Mouse (Mus musculus): ENCODE data around the gene Ccdc50. TPM values are rescaled to one million over a fixed set of nuclear protein-coding genes. Genes with fewer than 3 reads are reported as not detected.

Gene Ccdc50
- polyA plus RNA-seq, 1 experiment from 2014 or later: 12.3 TPM

DNA sequence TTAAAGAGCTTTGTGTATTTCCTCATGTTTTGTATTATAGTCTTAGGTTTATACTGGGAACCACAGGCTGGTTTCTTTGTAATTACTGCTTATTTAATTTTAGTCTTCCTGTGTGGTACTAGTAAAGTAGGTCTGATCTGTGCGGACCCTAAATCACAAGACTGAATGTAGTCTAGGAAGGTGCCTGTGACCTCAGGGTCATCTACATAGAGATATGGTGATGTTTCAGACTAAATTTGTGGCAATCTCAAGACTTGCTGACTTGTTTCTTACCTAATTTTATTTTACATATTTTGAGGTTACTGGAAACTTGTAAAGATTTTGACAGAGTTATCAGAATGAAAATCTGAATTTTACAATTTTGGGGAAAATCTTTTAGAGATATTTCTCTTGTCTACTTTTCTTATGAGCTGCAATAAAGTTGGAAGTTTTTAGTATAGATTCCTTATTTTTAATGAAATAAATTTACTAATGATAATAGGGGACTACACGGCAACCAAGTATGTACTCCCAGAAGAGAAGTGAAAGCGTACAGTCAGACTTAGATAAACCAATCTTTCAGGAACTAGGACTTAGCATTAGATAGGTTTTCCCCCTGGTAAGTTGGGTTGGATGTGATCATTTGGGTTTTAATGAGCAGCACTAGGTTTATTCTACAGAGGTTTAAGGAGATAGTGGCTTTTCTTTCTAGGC lies 10.5 kb downstream of the Ccdc50 start:
- H3K9ac ChIP-seq: no peak overlapping the region
- no peak overlapping the region for H3K4me3 ChIP-seq (replicated peaks)
- no peak overlapping the region for H3K27ac ChIP-seq (replicated peaks)
- no peaks in the 10 kb centered on the region for H3K27me3 ChIP-seq
- WGBS (ENCODE audit: insufficient replicate concordance): 59% methylated on average over 3 of the region's 3 CpGs
- no peaks in the 10 kb centered on the region for H3K9me3 ChIP-seq (replicated peaks)
- H3K4me2 ChIP-seq: no peak overlapping the region
- H3K4me1 ChIP-seq (replicated peaks): no peaks in the 10 kb centered on the region
- ATAC-seq (ENCODE audit: insufficient read depth): no peak
- no peaks in the 10 kb centered on the region for H3K36me3 ChIP-seq (replicated peaks)

DNA sequence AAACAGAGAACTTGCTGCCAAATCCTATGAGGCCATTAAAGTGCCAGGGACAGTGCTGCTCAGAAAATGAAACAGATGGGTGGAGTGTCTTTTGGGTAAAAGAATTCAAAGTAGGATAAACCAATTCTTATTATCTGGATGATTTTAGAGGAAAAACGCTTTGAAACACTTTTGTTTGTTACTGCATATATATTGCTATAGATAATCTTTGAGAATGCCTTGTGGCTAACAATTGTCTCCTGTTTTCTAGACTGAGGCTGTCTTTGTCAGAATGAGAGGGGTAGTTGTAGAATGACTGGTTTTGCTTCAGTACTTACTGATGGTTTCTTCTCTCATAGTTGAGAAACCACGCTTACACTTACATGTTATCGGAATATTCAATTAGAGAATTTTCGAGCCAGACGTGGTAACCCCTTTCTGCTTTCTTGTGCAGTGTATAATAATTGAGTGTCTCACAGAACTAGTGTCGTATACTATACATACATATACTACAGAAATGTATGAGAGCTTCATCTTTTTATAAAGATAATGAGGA lies 11.1 kb downstream of the Ccdc50 start:
- H3K4me3 ChIP-seq (replicated peaks): no peak overlapping the region
- H3K4me2 ChIP-seq: no peak overlapping the region
- H3K27me3 ChIP-seq: no peaks in the 10 kb centered on the region
- WGBS (ENCODE audit: insufficient replicate concordance): 74% methylated on average over 6 of the region's 6 CpGs
- no peak overlapping the region for H3K27ac ChIP-seq (replicated peaks)
- no peak for ATAC-seq (ENCODE audit: insufficient read depth)
- H3K36me3 ChIP-seq (replicated peaks): no peaks in the 10 kb centered on the region
- no peak overlapping the region for H3K9ac ChIP-seq
- H3K9me3 ChIP-seq (replicated peaks): no peaks in the 10 kb centered on the region
- H3K4me1 ChIP-seq (replicated peaks): no peaks in the 10 kb centered on the region

DNA sequence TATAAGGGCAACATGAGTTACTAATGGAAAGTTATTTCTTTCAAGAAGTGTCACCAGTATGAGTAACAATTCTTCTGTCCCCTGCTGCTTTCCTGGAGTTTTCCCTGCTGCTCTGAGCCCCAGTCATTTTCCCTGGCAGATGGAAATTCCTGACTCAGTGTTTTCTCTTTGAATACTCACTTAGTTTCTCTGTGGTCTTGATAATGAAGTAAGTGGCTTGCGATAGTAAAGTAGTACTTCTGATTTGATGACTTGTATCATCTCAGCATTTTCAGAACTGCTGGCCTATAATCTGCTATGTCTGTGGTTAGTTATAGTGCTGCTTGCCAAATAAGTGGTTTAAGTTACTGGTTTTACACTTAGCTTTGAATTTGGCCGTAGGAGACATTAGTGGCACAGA lies 12.9 kb downstream of the Ccdc50 start:
- Histone ChIP-seq H3K4me1 (replicated peaks) (no peaks in the 10 kb centered on the region), H3K27me3 (no peaks in the 10 kb centered on the region), H3K4me2 (no peak overlapping the region), H3K4me3 (replicated peaks) (no peak overlapping the region), H3K9ac (no peak overlapping the region), H3K27ac (replicated peaks) (no peak overlapping the region), H3K9me3 (replicated peaks) (no peaks in the 10 kb centered on the region), H3K36me3 (replicated peaks) (0 out of 2 replicates have a peak, but pooled peaks cover 6% of the 10 kb centered on the region)
- no peak for ATAC-seq (ENCODE audit: insufficient read depth)
- WGBS (ENCODE audit: insufficient replicate concordance): 70% methylated on average over 2 of the region's 2 CpGs

DNA sequence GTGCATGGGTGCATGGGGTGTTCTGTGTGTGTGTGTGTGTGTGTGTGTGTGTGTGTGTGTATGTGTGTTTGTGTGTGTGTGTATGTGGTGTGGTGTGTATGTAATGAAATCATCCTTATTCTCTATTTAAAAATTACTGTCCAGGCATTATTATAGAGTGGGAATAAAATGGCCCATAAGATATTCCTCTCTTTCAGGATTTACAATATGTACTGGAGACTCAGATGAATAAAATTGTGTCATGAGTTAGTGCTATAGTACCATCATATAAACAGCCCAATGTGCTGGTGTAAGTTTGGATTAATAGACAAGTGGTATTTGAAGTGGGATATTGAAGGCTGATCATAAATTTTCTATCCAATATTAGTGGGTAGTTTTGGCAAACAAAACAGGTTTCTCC lies 15.4 kb downstream of the Ccdc50 start:
- Histone ChIP-seq H3K9me3 (replicated peaks) (no peaks in the 10 kb centered on the region), H3K4me2 (no peak overlapping the region), H3K36me3 (replicated peaks) (peaks cover 15% of the 10 kb centered on the region), H3K27me3 (no peaks in the 10 kb centered on the region), H3K9ac (no peak overlapping the region), H3K27ac (replicated peaks) (no peak overlapping the region), H3K4me1 (replicated peaks) (no peaks in the 10 kb centered on the region), H3K4me3 (replicated peaks) (no peak overlapping the region)
- ATAC-seq (ENCODE audit: insufficient read depth): no peak

DNA sequence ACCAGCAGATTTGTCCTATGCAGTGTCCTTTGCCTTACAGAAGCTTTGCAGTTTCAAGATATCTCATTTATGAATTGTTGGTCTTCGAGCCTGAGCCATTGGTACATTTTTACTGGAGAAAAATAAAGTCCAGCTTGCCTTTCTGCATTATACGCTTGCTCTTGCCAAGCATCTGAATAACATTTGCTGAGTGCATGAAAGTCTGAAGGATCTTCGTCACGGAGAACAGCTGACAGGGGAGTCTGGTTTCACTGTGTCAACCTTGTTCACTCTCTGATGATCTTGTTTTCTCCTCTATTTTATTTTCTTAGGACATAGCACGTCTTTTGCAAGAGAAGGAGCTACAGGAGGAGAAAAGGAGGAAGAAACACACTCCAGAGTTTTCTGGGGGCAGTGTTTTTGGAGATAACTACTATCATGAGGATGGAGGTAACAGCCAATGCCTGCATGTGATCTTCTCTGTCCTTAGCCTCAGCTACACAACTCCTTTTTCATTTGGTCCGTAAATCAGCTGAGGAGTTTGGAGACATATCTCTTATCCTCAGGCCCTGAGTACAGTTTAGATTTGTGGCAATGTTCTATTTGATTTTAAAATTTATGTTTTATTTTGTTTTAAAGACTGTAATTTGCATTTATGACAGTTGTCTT lies 28.4 kb downstream of the Ccdc50 start:
- Histone ChIP-seq H3K36me3 (replicated peaks) (peaks cover 30% of the 10 kb centered on the region), H3K9ac (no peak overlapping the region), H3K9me3 (replicated peaks) (no peaks in the 10 kb centered on the region), H3K27me3 (no peaks in the 10 kb centered on the region), H3K4me3 (replicated peaks) (no peak overlapping the region), H3K4me2 (no peak overlapping the region), H3K27ac (replicated peaks) (no peak overlapping the region), H3K4me1 (replicated peaks) (no peaks in the 10 kb centered on the region)
- ATAC-seq (ENCODE audit: insufficient read depth): no peak
- 65% methylated on average over 6 of the region's 6 CpGs for WGBS (ENCODE audit: insufficient replicate concordance)

DNA sequence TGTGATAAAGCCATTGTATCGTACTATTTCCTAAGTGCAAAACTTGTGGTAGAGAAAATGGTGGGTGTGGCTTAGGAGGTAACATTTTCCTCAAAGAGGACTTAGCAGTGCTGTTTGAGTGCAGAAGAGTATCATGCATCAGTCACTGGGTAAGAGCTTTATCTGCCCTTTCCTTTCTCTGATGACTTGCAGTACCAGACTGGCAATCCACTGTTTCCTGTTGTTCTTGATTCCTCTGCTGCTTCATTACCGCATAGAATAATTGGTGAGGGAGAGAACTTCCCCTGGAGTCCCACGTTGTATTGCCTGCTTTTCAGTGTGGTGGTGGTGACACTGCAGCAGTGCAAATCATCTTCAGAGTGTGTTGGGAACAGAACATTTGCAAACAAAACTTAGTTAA lies 29.0 kb downstream of the Ccdc50 start:
- no peak overlapping the region for H3K9ac ChIP-seq
- H3K4me1 ChIP-seq (replicated peaks): no peaks in the 10 kb centered on the region
- ATAC-seq (ENCODE audit: insufficient read depth): no peak
- H3K4me2 ChIP-seq: no peak overlapping the region
- H3K27ac ChIP-seq (replicated peaks): no peak overlapping the region
- no peaks in the 10 kb centered on the region for H3K9me3 ChIP-seq (replicated peaks)
- H3K27me3 ChIP-seq: no peaks in the 10 kb centered on the region
- no peak overlapping the region for H3K4me3 ChIP-seq (replicated peaks)
- peaks cover 35% of the 10 kb centered on the region for H3K36me3 ChIP-seq (replicated peaks)
- 30% methylated on average over 3 of the region's 3 CpGs for WGBS (ENCODE audit: insufficient replicate concordance)

DNA sequence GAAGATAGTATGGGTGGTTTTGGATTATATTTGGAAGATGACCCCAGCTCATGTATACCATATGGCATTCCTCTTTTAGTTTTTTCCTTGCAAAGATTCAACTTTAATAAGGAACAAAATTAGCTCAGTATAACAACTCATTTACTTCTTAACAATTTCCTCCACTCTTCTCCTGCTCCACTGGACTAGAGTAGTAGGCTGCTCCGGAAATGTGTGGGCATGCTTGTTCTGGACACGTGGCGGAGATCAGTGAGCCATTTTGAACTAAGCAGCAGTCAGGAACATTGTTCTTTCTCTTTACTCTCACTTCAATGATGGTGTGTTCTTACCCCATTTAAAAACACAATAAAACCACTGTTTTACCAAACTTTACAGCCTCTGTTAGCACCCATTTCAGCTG lies 32.3 kb downstream of the Ccdc50 start:
- Histone ChIP-seq H3K4me2 (no peak overlapping the region), H3K9ac (no peak overlapping the region), H3K4me1 (replicated peaks) (no peaks in the 10 kb centered on the region), H3K36me3 (replicated peaks) (peaks cover 27% of the 10 kb centered on the region), H3K27me3 (no peaks in the 10 kb centered on the region), H3K9me3 (replicated peaks) (no peaks in the 10 kb centered on the region), H3K27ac (replicated peaks) (no peak overlapping the region), H3K4me3 (replicated peaks) (no peak overlapping the region)
- no peak for ATAC-seq (ENCODE audit: insufficient read depth)
- 83% methylated on average over 3 of the region's 3 CpGs for WGBS (ENCODE audit: insufficient replicate concordance)

DNA sequence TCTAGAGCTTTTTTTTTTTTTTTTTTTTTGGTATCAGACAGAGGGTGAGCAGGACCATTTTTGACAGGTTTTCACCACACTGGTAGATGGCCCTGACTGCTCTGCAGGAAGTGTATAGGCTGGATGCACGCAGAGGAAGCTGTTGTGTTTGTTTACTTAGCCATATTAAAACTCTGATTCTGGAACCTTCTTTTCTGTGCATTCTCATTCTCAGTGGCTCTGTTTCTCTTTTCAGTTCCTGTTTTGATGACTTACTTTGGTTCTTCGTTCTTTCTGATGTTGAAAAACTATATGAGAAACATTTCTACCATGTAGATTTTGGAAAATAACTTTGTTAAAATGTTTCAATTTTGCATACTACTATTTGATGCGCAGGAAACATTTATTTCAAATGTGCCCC lies 46.4 kb downstream of the Ccdc50 start:
- no peak overlapping the region for H3K9ac ChIP-seq
- no peak overlapping the region for H3K4me3 ChIP-seq (replicated peaks)
- no peak overlapping the region for H3K27ac ChIP-seq (replicated peaks)
- peaks cover 20% of the 10 kb centered on the region for H3K36me3 ChIP-seq (replicated peaks)
- no peak overlapping the region for H3K4me2 ChIP-seq
- no peaks in the 10 kb centered on the region for H3K4me1 ChIP-seq (replicated peaks)
- WGBS (ENCODE audit: insufficient replicate concordance): 69% methylated on average over 3 of the region's 3 CpGs
- ATAC-seq (ENCODE audit: insufficient read depth): no peak
- no peaks in the 10 kb centered on the region for H3K9me3 ChIP-seq (replicated peaks)
- H3K27me3 ChIP-seq: no peaks in the 10 kb centered on the region

DNA sequence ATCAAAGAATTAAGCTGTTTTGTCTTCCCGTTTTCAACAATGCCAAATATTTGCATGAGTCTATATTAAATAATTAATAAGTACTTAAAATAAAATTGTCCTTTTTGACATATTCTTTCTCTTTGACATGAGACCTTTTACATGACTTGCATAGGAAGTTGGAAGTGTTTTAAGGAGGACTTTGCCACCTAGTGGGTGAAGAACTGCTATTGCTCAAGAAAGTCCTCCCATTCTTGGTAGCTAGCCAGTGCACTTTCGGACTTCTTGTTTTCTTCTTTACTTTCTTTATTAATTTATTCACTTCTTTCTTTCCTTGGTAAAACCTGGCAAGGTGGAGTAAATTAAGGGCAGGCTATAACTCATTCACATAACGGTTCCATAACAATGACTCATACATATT lies 55.3 kb downstream of the Ccdc50 start:
- no peak for ATAC-seq (ENCODE audit: insufficient read depth)
- WGBS (ENCODE audit: insufficient replicate concordance): 66% methylated on average over 3 of the region's 3 CpGs
- H3K27ac ChIP-seq (replicated peaks): no peak overlapping the region
- H3K36me3 ChIP-seq (replicated peaks): peaks cover 17% of the 10 kb centered on the region; the same call in 1 of the 2 replicates
- H3K9ac ChIP-seq: no peak overlapping the region
- no peaks in the 10 kb centered on the region for H3K27me3 ChIP-seq
- no peaks in the 10 kb centered on the region for H3K9me3 ChIP-seq (replicated peaks)
- no peak overlapping the region for H3K4me2 ChIP-seq
- H3K4me1 ChIP-seq (replicated peaks): no peaks in the 10 kb centered on the region
- no peak overlapping the region for H3K4me3 ChIP-seq (replicated peaks)

DNA sequence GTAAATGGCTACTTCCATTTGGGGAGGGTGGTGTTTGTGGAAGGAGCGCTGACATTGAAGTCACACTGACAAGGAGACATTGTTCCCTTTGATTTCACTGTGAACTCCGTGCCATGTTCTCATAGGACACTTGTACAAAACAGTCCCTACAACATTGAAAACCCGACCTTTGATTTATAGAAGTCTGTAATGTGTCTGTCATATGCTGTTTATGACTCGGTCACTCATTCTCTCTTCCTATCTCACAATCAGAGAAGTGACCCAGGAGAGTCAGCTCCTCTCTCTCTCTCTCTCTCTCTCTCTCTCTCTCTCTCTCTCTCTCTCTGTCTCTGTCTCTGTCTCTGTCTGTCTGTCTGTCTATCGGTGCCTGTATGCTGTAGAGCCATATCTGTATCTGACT lies 60.7 kb downstream of the Ccdc50 start:
- no peak overlapping the region for H3K4me2 ChIP-seq
- no peak overlapping the region for H3K9ac ChIP-seq
- no peaks in the 10 kb centered on the region for H3K9me3 ChIP-seq (replicated peaks)
- H3K27me3 ChIP-seq: no peaks in the 10 kb centered on the region
- H3K36me3 ChIP-seq (replicated peaks): peaks cover 14% of the 10 kb centered on the region; the same call in 1 of the 2 replicates
- H3K27ac ChIP-seq (replicated peaks): no peak overlapping the region
- ATAC-seq (ENCODE audit: insufficient read depth): no peak
- 75% methylated on average over 5 of the region's 5 CpGs for WGBS (ENCODE audit: insufficient replicate concordance)
- H3K4me3 ChIP-seq (replicated peaks): no peak overlapping the region
- H3K4me1 ChIP-seq (replicated peaks): no peaks in the 10 kb centered on the region

DNA sequence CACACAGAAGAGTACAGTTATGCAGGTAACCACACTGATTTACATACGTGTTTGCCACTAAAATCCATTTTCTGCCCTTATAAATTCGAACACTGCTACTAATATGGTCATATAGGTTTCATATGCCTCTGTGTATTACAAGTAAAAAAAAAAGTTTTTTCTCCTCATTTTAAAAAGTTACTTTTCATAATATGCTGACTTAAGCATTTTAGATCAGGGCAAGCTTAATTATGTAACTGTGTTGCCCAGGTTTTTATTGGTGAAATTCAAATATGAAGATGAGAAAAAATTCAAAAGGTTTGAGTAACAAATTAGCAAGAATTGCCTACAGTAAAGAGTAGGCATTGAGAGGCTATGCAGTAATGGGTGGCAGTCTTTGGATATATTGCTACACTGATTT lies 62.0 kb downstream of the Ccdc50 start:
- Histone ChIP-seq H3K27me3 (no peaks in the 10 kb centered on the region), H3K4me3 (replicated peaks) (no peak overlapping the region), H3K27ac (replicated peaks) (no peak overlapping the region), H3K4me2 (no peak overlapping the region), H3K4me1 (replicated peaks) (no peaks in the 10 kb centered on the region), H3K9ac (no peak overlapping the region), H3K9me3 (replicated peaks) (no peaks in the 10 kb centered on the region), H3K36me3 (replicated peaks) (peaks cover 10% of the 10 kb centered on the region; the same call in 1 of the 2 replicates)
- ATAC-seq (ENCODE audit: insufficient read depth): no peak
- WGBS (ENCODE audit: insufficient replicate concordance): 74% methylated on average over 2 of the region's 2 CpGs

Measured in liver, embryonic 15.5 days (tissue).